Mouse (Mus musculus) small intestine, adult 2 months (tissue): ENCODE measurements around the gene Ppp1r21. TPM values are rescaled to one million over a fixed set of nuclear protein-coding genes. Genes with fewer than 3 reads are reported as not detected.

Experiments used
- H3K27ac ChIP-seq: fragments of 200-500 bp; 2 replicates; pipeline ENCODE4 v1.5.1; 2012; ENCODE audit warnings: low read depth, low read length, control low read depth, inconsistent platforms; ENCODE audit not compliant: insufficient read depth
- H3K27me3 ChIP-seq: fragments of 200-500 bp; 2 replicates; pipeline ENCODE4 v1.6.1; 2012; ENCODE audit warnings: mild to moderate bottlenecking, moderate library complexity, low read length, inconsistent platforms; ENCODE audit not compliant: control insufficient read depth, insufficient read depth
- H3K36me3 ChIP-seq: fragments of 200-500 bp; 2 replicates; pipeline ENCODE4 v1.6.1; 2012; ENCODE audit warnings: mild to moderate bottlenecking, low read length, control low read depth, inconsistent platforms; ENCODE audit not compliant: control insufficient read depth, insufficient read depth
- H3K4me1 ChIP-seq: fragments of 200-500 bp; 2 replicates; pipeline ENCODE4 v1.6.1; 2012; ENCODE audit warnings: low read length, inconsistent platforms, mixed read lengths; ENCODE audit not compliant: control insufficient read depth, insufficient read depth, insufficient read length
- H3K4me3 ChIP-seq: fragments of 200-500 bp; 2 replicates; pipeline ENCODE4 v1.5.1; 2012; ENCODE audit warnings: low read depth, mild to moderate bottlenecking, control low read depth, inconsistent platforms, low read length, moderate library complexity
- CTCF ChIP-seq: fragments of 200-500 bp; IDR thresholded peaks from 2 replicates; pipeline ENCODE4 v1.5.1; 2012; ENCODE audit warnings: low read depth, mild to moderate bottlenecking, control low read depth, inconsistent platforms, low read length, moderate library complexity, mixed read lengths; ENCODE audit not compliant: insufficient replicate concordance, insufficient read length; ENCODE audit errors: extremely low read depth
- POLR2A ChIP-seq: fragments of 200-500 bp; IDR thresholded peaks from 2 replicates; pipeline ENCODE4 v1.6.1; 2012; ENCODE audit warnings: low read depth, mild to moderate bottlenecking, control low read depth, inconsistent platforms, low read length, moderate library complexity
- WGBS: fragments of 180-500 bp; shearing (Covaris S2); methylation state at CpG from one replicate; pipeline ENCODE4 v1.1.7; 2018; 5-methylcytosine and 5-hydroxymethylcytosine counted together
- polyA plus RNA-seq: library from polyadenylated mRNA; depleted of rRNA; stranded (reverse); fragments of >200 nt; gene quantifications from 2 replicates; pipeline ENCODE4 v1.2.3, GENCODE M21; 2012

The Ppp1r21 gene
- polyA plus RNA-seq, 1 experiment: 15.7 TPM

DNA sequence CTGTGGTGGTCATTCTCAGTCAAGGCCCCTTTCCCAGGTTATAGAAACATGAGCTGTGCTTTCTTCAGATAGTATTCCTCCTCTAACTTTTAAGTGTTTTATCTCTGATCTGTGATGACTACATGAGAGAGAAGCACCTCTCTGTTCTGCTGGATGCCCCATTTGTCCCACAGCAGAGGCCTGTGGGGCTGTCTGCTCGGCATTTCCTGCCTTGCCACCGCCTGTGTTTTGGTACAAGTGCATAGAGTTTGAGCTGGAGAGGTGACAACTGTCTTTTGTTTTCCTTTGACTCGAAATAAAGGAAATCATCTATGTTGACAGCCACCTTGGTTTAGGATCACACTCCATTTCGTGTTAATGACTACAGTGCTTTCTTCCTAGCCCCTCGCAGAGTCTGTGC lies 44.9 kb downstream of the Ppp1r21 start:
- WGBS: 88% methylated on average over 5 of the region's 5 CpGs
- Histone ChIP-seq H3K27ac (no peak overlapping the region), H3K4me3 (no peak overlapping the region), H3K36me3 (peaks cover 57% of the 10 kb centered on the region), H3K27me3 (no peaks in the 10 kb centered on the region), H3K4me1 (no peaks in the 10 kb centered on the region)
- TF ChIP-seq CTCF (no peak), POLR2A (no peak)

DNA sequence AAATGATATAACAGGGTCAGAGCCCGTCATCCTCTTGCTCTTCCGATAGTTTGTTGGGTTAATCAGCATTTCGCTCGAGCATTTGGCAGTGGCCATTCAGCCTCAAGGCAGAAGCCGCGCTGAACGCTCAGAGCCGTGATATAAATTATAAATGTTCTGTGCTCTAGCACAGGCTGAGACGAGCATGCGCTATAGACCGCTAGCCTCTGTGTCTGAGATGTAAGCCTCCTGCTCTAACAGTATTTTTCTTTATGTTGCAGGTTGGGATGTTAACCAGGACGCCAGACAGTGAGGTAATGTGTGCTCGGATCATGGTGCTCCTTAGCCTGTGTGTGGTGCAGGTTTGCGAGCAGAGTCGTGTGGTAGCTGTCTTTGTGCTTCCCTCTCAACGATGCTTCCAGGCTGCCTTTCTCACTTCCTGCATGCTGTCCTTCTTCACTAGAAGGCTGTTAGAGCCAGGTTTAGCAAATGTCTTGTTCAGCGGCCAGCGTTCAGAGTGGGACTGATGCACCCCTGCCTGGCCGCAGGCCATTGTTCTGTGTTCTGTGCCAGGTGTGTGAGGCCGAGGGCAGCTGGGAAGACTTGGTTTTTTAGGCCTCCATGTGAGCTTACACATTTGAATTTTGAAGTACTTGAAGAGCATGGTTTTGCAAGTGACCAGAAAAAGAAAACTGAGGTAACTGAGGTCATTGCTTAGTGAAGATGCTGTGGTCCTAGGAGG lies 48.8 kb downstream of the Ppp1r21 start:
- no peaks in the 10 kb centered on the region for H3K27me3 ChIP-seq
- peaks cover 3% of the 10 kb centered on the region; the same call in 1 of the 2 replicates for H3K4me1 ChIP-seq
- peaks cover 49% of the 10 kb centered on the region for H3K36me3 ChIP-seq
- WGBS: 92% methylated on average over 20 of the region's 20 CpGs
- H3K4me3 ChIP-seq: no peak overlapping the region
- TF ChIP-seq CTCF (no peak), POLR2A (no peak)
- H3K27ac ChIP-seq: no peak overlapping the region

DNA sequence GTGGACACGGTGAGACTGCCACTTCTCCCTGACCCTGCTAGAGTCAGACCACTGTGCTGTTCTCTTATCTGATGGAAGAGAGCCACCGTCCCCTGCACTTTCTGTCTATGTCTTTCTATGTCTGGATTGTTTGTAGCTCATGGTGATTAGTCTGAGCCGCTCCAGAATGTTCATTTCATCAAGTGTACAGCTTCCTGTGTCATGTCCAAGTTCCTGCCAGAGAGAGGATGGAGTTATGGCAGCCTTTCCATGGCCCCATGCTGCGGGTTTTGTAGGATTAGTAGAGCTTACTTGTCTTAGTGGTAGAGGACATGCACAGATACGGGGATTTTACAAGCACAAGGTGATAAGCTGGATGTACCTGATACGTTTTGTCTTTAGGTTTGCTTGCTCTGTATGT lies 50.6 kb downstream of the Ppp1r21 start:
- TF ChIP-seq CTCF: no peak
- TF ChIP-seq POLR2A: no peak

DNA sequence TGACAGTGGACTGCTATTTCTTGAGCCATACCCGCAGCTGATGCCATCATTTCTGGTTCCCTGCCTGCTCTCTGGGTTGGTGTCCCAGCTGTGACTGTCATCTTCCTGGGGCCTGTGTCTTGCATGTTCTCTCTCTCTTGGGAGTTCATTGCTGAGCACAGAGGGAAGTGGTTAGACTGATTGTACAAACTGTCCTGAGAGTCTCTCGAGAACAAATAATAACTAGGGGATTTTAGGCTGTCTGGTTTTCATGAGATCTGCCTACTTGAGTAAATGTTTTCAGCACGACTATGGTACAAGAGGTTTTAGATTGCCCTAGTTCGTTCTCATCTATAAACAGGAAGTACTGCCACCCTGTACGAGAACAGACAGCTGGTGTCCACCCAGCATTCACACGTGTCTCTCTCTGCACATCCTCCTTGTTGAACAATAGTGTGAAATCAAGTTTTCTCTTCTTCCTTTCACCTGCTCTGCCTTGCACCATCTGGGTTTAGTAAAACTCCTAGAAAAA lies 51.6 kb downstream of the Ppp1r21 start:
- no peaks in the 10 kb centered on the region for H3K27me3 ChIP-seq
- WGBS: 54% methylated on average over 6 of the region's 6 CpGs
- peak overlapping the region; percentile 81 for H3K27ac ChIP-seq
- H3K36me3 ChIP-seq: peaks cover 56% of the 10 kb centered on the region
- H3K4me3 ChIP-seq: no peak overlapping the region
- H3K4me1 ChIP-seq: peaks cover 3% of the 10 kb centered on the region; the same call in 1 of the 2 replicates
- TF ChIP-seq CTCF (no peak), POLR2A (no peak)

More for the DNA sequence above, 50.6 kb downstream of the Ppp1r21 start:
- Histone ChIP-seq H3K27me3 (no peaks in the 10 kb centered on the region), H3K36me3 (peaks cover 58% of the 10 kb centered on the region), H3K4me3 (no peak overlapping the region), H3K4me1 (peaks cover 3% of the 10 kb centered on the region; the same call in 1 of the 2 replicates), H3K27ac (peak overlapping the region; percentile 17; the same call in 1 of the 2 replicates)
- 76% methylated on average over 6 of the region's 6 CpGs for WGBS

DNA sequence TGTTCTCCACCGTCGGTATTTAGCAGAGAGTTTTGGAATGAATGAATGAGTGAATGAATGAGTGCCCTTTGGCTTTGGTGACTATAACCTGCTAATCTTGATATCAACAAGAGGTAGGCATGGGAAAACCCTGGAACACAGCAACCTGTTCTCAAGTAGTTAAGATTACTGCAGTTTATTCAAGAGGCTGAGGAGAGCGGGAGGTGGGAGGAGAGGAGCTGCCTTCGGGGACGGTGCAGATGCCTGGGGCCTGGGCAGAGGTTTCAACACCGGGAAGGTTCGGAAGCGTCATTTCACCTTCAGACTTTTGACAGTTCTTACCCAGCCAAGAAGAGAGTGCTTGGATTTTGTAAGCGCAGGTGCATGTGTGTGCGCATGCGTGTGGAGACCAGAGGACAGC lies 53.1 kb downstream of the Ppp1r21 start:
- TF ChIP-seq POLR2A: no peak
- TF ChIP-seq CTCF: no peak
- no peaks in the 10 kb centered on the region for H3K27me3 ChIP-seq
- H3K27ac ChIP-seq: no peak overlapping the region
- H3K4me3 ChIP-seq: no peak overlapping the region
- WGBS: 74% methylated on average over 11 of the region's 11 CpGs
- H3K4me1 ChIP-seq: peaks cover 3% of the 10 kb centered on the region; the same call in 1 of the 2 replicates
- peaks cover 52% of the 10 kb centered on the region for H3K36me3 ChIP-seq

DNA sequence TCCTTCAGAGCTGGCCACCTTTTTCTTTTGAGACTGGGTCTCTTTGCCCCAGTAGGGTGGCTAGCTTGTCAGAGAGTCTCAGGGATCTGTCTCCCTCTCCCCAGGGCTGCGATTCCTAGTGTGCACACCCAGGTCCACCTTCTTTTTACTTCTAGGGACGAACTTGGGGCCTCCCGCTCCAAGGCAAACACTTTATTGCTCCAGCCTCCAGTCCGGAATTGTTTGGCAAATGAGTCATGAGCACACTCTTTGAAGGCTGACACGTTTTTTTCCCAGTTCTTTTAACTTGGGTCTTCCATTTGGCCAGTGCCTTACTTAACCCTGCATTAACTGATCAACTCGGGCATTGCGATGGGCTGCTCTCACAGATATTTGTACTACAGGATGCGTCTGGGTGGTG lies 53.5 kb downstream of the Ppp1r21 start:
- no peaks in the 10 kb centered on the region for H3K27me3 ChIP-seq
- H3K36me3 ChIP-seq: peaks cover 54% of the 10 kb centered on the region
- TF ChIP-seq POLR2A (no peak), CTCF (no peak)
- peaks cover 3% of the 10 kb centered on the region; the same call in 1 of the 2 replicates for H3K4me1 ChIP-seq
- 76% methylated on average over 8 of the region's 8 CpGs for WGBS
- no peak overlapping the region for H3K27ac ChIP-seq
- no peak overlapping the region for H3K4me3 ChIP-seq

DNA sequence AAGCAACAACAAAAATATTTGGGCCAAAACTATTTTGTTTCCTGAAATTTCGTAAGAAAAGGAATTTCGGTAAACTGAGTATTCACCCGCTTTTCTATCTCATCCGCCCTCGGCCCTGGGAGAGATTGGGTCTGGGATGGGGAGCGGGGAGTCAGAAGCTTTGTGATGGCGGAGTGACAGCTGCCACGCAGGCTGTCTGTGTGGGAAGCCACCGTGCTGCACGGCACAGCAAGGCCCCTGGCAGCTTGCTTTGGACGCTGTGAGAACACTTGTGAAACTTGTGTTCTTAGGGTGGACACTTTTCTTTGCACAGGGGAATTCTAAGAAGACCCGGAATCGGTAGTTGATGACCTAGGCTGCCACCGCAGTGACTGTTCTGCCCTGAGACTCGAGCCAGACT lies 57.5 kb downstream of the Ppp1r21 start:
- 91% methylated on average over 15 of the region's 15 CpGs for WGBS
- H3K36me3 ChIP-seq: peaks cover 42% of the 10 kb centered on the region

More for the DNA sequence above, 57.5 kb downstream of the Ppp1r21 start:
- TF ChIP-seq POLR2A (no peak), CTCF (no peak)
- 0 out of 2 replicates have a peak, but pooled peaks cover under 1% of the 10 kb centered on the region for H3K4me1 ChIP-seq
- no peak overlapping the region for H3K4me3 ChIP-seq
- no peak overlapping the region for H3K27ac ChIP-seq
- H3K27me3 ChIP-seq: no peaks in the 10 kb centered on the region
